Mouse (Mus musculus) megakaryocyte, embryonic 14.5 days (primary cell): Measurements from ENCODE around the gene Il20rb. TPM values are rescaled to one million over a fixed set of nuclear protein-coding genes. Genes with fewer than 3 reads are reported as not detected.

Experiments used
- H3K27me3 ChIP-seq: replicated peaks from 2 replicates; pipeline ENCODE3; 2012; ENCODE audit warnings: inconsistent platforms
- H3K36me3 ChIP-seq: replicated peaks from 2 replicates; pipeline ENCODE3; 2012; ENCODE audit warnings: low read length, inconsistent platforms, mixed read lengths
- H3K4me1 ChIP-seq: 2 replicates; pipeline ENCODE4 v1.6.1; 2012; ENCODE audit warnings: inconsistent platforms
- H3K4me3 ChIP-seq: replicated peaks from 2 replicates; pipeline ENCODE3; 2012; ENCODE audit warnings: moderate library complexity, mild to moderate bottlenecking, inconsistent platforms
- H3K9me3 ChIP-seq: 2 replicates; pipeline ENCODE4 v1.6.1; 2012; ENCODE audit warnings: inconsistent platforms
- FLI1 ChIP-seq: IDR thresholded peaks from 2 replicates; pipeline ENCODE4 v1.6.1; 2012; ENCODE audit warnings: low read length, inconsistent platforms, mixed read lengths
- GATA1 ChIP-seq: IDR thresholded peaks from 3 replicates; pipeline ENCODE4 v1.6.1; 2012; ENCODE audit warnings: mixed read lengths, low read length, inconsistent platforms, borderline replicate concordance
- polyA plus RNA-seq: library from polyadenylated mRNA; stranded (reverse); fragments of >175 nt; gene quantifications from 2 replicates; pipeline ENCODE4 v1.2.3, GENCODE M21; 2012; ENCODE audit warnings: low replicate concordance; ENCODE audit not compliant: insufficient read depth

Gene Il20rb
- 1.4 and 1.6 TPM in 2 replicates for polyA plus RNA-seq

DNA sequence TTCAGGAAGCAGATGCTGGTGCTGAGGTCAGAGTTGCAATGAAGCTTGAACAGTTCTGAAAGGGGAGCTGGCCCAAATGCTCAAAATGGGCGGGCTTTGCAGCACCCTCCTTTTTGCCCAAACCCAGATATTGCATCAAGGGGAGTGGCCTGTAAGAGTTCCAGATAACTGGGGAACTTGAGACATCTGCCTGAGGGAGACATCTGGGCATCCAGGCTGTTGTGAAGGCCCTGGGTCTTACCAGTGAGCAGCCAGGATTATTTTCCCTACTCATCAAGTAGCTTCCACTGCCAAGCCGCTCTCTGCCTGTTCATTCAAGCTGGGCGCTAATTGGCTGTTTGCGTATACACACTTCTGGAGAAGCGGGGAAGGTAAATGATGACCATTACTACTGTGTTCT is at the start of gene Il20rb:
Gene Il20rb (minus strand): TSS at position 358 of the 400 bp plus-strand sequence.
- no peaks in the 10 kb centered on the region for H3K27me3 ChIP-seq
- H3K4me3 ChIP-seq, result no peak within 1 kb of the TSS
- TF ChIP-seq FLI1 (no peak), GATA1 (no peak)
- peaks cover 7% of the 10 kb centered on the region; the same call in 1 of the 2 replicates for H3K4me1 ChIP-seq
- H3K9me3 ChIP-seq, result no peaks in the 10 kb centered on the region
- H3K36me3 ChIP-seq, result peaks cover 44% of the 10 kb centered on the region

DNA sequence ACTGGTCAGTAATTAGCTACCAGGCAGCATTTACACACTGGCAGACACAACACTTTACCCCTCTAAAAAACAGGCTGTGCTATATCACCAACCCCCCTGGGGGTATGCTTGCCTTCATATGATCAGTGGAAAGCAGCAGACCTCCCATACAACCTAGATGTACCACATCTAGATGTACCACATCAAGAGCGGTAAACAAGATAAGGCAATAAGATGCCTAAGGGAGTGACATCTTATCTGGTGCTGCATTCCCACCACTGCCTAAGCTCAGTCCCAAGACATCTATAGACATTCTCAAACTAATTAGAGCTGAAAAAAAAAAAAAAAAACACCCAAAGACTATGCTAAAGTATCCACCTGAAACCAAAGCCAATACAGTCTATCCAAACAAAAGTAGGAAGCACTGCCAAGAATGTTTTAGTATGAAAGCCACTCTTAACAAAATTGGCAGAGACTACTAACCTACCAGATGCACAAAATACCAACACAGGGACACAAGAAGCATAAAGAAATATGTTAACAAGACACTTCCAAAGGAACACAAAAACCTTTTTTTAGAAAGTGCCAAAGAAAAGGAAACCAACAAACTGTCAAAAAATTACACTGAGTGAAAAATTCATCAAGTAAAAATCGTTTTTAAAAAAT is 49.2 kb upstream of the Il20rb start:
- Histone ChIP-seq H3K36me3 (peaks cover 13% of the 10 kb centered on the region), H3K9me3 (no peaks in the 10 kb centered on the region), H3K4me1 (peaks cover 67% of the 10 kb centered on the region), H3K27me3 (no peaks in the 10 kb centered on the region), H3K4me3 (no peak overlapping the region)
- TF ChIP-seq GATA1 (no peak), FLI1 (no peak)

DNA sequence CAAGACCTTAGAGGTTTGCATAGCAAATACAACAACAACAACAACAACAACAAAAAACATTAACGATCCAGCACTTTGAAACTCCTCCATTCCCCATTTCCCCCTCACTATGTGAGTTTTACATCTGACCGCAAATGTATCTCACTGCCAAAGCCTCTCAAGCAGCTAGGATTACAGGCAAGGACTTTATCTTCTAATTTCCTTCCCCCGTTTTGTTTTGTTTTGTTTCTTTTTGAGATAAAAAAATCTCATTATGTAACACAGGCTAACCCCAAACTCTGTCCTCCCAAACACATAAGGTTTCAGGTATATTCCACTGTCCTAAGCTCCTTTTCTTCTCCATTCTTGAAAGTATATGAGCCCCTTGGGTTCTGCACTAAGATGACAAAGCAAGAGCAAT is 48.1 kb upstream of the Il20rb start:
- TF ChIP-seq GATA1 (no peak), FLI1 (no peak)
- no peaks in the 10 kb centered on the region for H3K27me3 ChIP-seq
- H3K36me3 ChIP-seq, result peaks cover 13% of the 10 kb centered on the region
- no peak overlapping the region for H3K4me3 ChIP-seq
- peaks cover 69% of the 10 kb centered on the region for H3K4me1 ChIP-seq
- H3K9me3 ChIP-seq, result no peaks in the 10 kb centered on the region

DNA sequence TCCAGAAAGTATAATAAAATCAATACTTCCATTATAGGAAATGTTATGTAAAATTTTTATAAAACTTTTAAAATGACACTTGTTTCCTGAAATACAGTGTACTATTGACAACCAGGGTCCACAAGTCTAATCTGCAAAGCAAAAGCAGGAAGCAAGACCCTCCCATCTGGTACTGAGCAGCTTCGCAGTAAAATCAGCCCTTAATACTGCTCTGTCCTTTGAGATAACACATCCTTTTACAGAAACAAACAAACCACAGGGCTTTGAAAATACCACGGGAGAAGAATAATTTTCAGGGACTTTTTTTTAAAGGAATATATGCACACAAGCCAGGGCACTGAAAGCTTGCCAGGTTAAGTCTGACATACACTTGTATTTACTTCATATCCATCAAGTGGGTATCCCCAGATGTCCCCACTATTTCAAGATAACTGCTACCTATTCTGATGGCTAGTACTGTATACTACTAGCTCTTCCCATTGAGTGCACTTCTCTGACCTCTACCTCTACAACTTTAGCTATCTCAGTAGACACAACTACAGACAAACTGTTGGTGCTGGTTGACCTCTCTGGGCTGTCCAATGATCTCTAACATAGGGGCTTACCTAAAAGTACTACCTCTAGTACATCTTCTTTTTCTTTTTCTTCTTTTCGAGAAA is 46.4 kb upstream of the Il20rb start:
- peaks cover 73% of the 10 kb centered on the region for H3K4me1 ChIP-seq

DNA sequence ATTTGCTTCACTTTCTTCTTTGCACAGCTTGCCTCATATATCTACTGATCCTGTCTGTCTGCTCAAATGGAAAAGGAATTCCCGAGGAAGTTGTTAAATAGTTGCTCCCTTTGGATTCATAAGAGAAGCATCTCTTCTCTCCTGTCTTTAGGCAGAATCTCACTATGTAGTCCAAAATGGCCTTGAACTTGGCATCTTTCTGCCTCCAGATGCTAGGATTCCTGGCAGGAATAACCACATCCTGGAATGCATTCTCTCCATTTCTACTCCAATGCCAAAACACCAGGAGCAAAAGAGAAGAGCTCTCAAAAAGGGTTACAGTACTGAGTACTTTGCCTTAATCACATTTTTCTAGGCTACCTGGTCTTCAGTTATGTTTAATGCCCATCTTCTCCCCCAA is 44.7 kb upstream of the Il20rb start:
- TF ChIP-seq GATA1 (no peak), FLI1 (no peak)
- H3K9me3 ChIP-seq, result no peaks in the 10 kb centered on the region
- no peaks in the 10 kb centered on the region for H3K27me3 ChIP-seq
- peaks cover 67% of the 10 kb centered on the region for H3K4me1 ChIP-seq
- peaks cover 18% of the 10 kb centered on the region for H3K36me3 ChIP-seq
- no peak overlapping the region for H3K4me3 ChIP-seq

More for the DNA sequence above, 46.4 kb upstream of the Il20rb start:
- H3K27me3 ChIP-seq, result no peaks in the 10 kb centered on the region
- H3K4me3 ChIP-seq, result peak overlapping the region; percentile 7
- H3K36me3 ChIP-seq, result peaks cover 22% of the 10 kb centered on the region
- H3K9me3 ChIP-seq, result no peaks in the 10 kb centered on the region
- no peak for TF ChIP-seq FLI1
- no peak for TF ChIP-seq GATA1

DNA sequence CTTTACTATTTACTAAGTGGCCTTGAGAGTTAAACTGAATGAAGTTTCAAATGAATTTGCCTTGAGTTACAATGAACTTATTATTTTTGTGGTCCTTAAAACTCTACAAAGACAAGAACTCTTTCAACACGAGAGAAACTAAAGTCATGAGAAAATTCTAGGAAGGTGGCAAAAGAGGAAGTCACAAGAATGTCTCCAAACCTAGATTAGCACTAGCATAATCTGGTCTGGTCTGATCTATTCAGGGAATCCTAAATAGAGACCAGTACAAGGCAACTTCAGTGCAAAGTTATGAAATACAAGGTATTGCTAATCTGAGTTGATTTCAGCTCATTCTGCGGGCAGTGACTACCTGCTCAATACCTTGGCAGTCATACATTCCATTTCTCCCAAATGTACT is 38.6 kb upstream of the Il20rb start:
- H3K4me1 ChIP-seq, result peaks cover 75% of the 10 kb centered on the region
- TF ChIP-seq FLI1 (no peak), GATA1 (no peak)
- no peak overlapping the region for H3K4me3 ChIP-seq
- H3K9me3 ChIP-seq, result no peaks in the 10 kb centered on the region
- no peaks in the 10 kb centered on the region for H3K27me3 ChIP-seq
- peaks cover 9% of the 10 kb centered on the region for H3K36me3 ChIP-seq

DNA sequence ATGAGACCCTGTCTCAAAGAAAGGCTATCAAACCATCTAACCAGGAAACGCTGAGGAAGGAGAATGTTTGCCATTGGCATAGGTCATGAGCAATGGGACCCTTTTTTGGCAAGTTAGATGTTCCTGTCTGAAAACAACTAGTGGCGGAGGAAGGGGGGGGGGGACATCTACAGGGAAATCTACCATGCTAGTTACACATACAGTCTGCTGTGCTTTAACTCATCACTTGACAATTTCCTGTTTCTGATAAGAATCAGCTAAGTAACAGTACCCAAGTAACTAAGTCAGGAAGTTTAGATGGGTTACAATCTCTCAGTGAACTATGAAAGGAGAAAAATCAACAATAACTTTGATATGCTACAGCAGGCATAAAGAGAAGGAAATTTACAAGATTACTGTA is 35.4 kb upstream of the Il20rb start:
- TF ChIP-seq FLI1 (no peak), GATA1 (no peak)
- Histone ChIP-seq H3K4me3 (no peak overlapping the region), H3K4me1 (peaks cover 61% of the 10 kb centered on the region), H3K27me3 (no peaks in the 10 kb centered on the region), H3K9me3 (no peaks in the 10 kb centered on the region), H3K36me3 (no peaks in the 10 kb centered on the region)

DNA sequence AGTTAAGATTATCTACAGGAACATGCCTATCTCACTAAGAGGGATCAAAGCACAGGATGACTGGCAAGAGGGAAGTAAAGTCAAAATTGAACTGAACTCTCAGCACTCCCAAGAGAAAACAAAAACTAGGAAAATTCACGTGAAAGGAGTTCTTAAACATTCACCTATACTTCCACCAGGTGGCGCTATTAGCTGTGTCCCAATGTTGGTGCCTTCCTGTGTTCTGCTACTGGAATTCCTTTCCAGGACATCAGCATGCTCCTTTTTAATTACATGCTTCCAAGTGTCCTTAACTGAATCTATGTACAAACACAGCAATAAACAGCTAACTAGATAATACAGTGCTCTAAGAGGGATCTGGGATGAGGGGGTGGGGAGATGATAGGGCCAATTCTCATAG is 34.0 kb upstream of the Il20rb start:
- H3K27me3 ChIP-seq, result no peaks in the 10 kb centered on the region
- TF ChIP-seq FLI1 (no peak), GATA1 (no peak)
- no peaks in the 10 kb centered on the region for H3K36me3 ChIP-seq
- H3K4me1 ChIP-seq, result peaks cover 52% of the 10 kb centered on the region
- peak overlapping the region; percentile 25 for H3K4me3 ChIP-seq
- no peaks in the 10 kb centered on the region for H3K9me3 ChIP-seq

DNA sequence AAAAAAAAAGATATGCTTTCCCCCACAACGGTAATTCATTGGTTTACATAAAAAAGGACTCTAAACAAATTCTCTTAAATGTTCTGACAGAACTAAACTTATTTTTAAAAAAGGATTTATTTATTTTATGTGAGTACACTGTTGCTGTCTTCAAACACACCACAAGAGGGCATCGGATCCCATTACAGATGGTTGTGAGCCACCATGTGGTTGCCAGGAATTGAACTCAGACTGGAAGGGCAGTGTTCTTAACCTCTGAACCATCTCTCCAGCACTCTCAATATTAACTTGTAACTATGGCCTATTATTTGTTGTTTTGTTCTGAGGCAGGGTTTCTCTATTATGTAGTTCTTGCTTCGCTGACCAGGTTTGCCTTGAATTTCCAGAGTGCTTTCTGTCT is 33.4 kb upstream of the Il20rb start:
- no peaks in the 10 kb centered on the region for H3K9me3 ChIP-seq
- H3K4me1 ChIP-seq, result peaks cover 46% of the 10 kb centered on the region
- H3K4me3 ChIP-seq, result no peak overlapping the region
- H3K27me3 ChIP-seq, result no peaks in the 10 kb centered on the region
- no peaks in the 10 kb centered on the region for H3K36me3 ChIP-seq
- no peak for TF ChIP-seq GATA1
- no peak for TF ChIP-seq FLI1

DNA sequence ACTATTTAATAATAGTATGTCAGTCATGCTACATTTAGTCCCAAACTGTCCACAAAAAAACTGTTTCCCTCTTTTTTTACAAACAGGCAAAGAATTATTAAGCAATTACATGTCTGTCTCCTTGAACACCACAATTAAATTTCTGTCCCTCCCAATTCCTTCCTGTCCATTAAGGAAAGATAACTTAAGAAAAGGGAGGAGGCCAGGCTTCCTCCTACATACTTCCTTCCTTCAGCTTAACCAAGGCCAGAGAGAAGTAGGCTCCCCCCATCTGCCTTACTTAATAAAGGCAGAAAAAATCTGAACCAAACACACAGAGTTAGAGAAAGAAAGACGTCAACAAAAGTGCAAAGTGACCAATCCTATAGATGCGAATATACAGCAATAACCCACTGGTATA is 21.0 kb upstream of the Il20rb start:
- no peak overlapping the region for H3K4me3 ChIP-seq
- peaks cover 24% of the 10 kb centered on the region for H3K36me3 ChIP-seq
- TF ChIP-seq GATA1 (no peak), FLI1 (no peak)
- peaks cover 44% of the 10 kb centered on the region for H3K4me1 ChIP-seq
- H3K27me3 ChIP-seq, result no peaks in the 10 kb centered on the region
- no peaks in the 10 kb centered on the region for H3K9me3 ChIP-seq

DNA sequence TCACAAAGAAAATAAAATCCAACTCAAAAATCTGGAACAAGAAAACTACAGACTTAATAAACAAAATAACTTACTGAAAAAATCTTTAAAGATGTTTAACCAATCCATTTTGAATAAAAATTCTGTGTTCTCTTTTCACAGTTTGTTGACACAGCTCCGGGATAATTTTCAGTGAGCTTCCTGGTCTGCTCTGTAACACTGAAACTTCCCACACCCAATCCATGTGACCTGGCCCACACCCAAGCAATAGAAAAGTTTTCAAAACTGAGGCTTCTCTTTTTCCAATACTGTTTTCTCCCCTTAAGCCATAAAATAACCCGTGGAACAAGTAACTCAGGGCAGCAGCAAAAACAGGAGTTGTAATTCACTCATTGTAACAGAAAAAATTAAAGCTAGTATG is 20.1 kb upstream of the Il20rb start:
- Histone ChIP-seq H3K4me3 (no peak overlapping the region), H3K9me3 (no peaks in the 10 kb centered on the region), H3K36me3 (peaks cover 31% of the 10 kb centered on the region), H3K27me3 (no peaks in the 10 kb centered on the region), H3K4me1 (peaks cover 44% of the 10 kb centered on the region)
- TF ChIP-seq GATA1 (no peak), FLI1 (no peak)
